Mouse (Mus musculus) liver, postnatal 0 days (tissue): Measurements from ENCODE around the gene Gstm5.

Experiments used
- CTCF ChIP-seq: sonication (generic); IDR thresholded peaks from 2 replicates; pipeline ENCODE4 v1.5.1; 2016; ENCODE audit warnings: antibody characterized with exemption, low read depth
- EP300 ChIP-seq: IDR thresholded peaks from 2 replicates; pipeline ENCODE4 v1.6.1; 2016; ENCODE audit warnings: antibody characterized with exemption, low read depth, mild to moderate bottlenecking

DNA sequence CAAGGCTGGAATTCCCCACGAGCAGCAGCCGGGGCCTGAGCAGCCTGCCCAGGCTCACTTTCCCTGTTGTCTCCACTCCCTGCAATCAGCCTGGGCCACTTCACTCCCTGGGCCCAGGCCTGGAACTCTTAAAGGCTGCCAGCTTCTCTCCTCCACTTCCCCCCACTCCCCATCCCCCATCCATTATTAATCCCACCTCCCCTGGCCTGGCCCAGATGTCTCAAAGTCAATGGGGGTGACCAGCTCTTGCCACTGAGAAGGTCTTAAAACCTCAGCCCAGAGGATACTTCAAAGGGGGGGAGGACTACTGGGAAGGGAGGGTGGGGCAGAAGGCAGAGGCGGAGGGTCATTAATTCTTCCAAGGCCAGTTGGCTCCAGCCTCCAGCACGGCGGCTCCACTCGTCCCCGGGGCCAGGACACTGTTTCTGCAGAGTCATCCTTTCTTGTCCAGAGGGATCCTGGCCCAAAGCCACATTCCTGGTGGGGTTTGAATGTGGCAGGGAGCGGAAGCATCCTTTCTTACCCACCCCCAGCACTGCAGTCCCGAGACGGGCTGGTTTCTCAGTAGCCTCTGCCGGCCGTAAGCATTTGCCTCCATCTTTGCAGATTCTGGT is 45.1 kb upstream of the Gstm5 start:
- no peak for TF ChIP-seq CTCF
- TF ChIP-seq EP300: no peak
